Mouse (Mus musculus) lung, embryonic 16.5 days (tissue): ENCODE data around the gene Nek1. TPM values are rescaled to one million over a fixed set of nuclear protein-coding genes. Genes with fewer than 3 reads are reported as not detected.

ENCODE experiments used
- ATAC-seq: fragments of 200-750 bp; cut with Nextera tagmentation; 2 replicates; pipeline ENCODE4 v1.8.0; 2017; ENCODE audit warnings: low read depth, mild to moderate bottlenecking, moderate library complexity
- H3K27ac ChIP-seq: fragments of 300-500 bp; sonication (generic); 2 replicates; pipeline ENCODE4 v1.5.1; 2014; ENCODE audit warnings: mild to moderate bottlenecking, control low read depth, low read length
- H3K27me3 ChIP-seq: fragments of 300-500 bp; sonication (generic); 2 replicates; pipeline ENCODE4 v1.6.1; 2014; ENCODE audit warnings: low read depth, low read length, mixed read lengths; ENCODE audit not compliant: control insufficient read depth, insufficient read depth
- H3K36me3 ChIP-seq: fragments of 300-500 bp; sonication (generic); 2 replicates; pipeline ENCODE4 v1.6.1; 2014; ENCODE audit warnings: low read length; ENCODE audit not compliant: control insufficient read depth, insufficient read depth
- H3K4me1 ChIP-seq: fragments of 300-500 bp; sonication (generic); replicated peaks from 2 replicates; pipeline ENCODE4 v1.6.1; 2014; ENCODE audit warnings: low read length, mixed read lengths; ENCODE audit not compliant: control insufficient read depth, insufficient read depth
- H3K4me2 ChIP-seq: fragments of 300-500 bp; sonication (generic); 2 replicates; pipeline ENCODE4 v1.6.1; 2014; ENCODE audit warnings: low read depth, low read length, control low read depth
- H3K4me3 ChIP-seq: fragments of 300-500 bp; sonication (generic); 2 replicates; pipeline ENCODE4 v1.5.1; 2014; ENCODE audit warnings: mild to moderate bottlenecking, low read length, control low read depth
- H3K9ac ChIP-seq: fragments of 300-500 bp; sonication (generic); 2 replicates; pipeline ENCODE4 v1.6.1; 2014; ENCODE audit warnings: low read length, control low read depth
- H3K9me3 ChIP-seq: fragments of 300-500 bp; sonication (generic); 2 replicates; pipeline ENCODE4 v1.6.1; 2016; ENCODE audit warnings: low read length; ENCODE audit not compliant: control insufficient read depth
- WGBS: fragments of 180-500 bp; shearing (Covaris S2); extraction: QIAGEN DNeasy Blood & Tissue Kit; methylation state at CpG from one replicate; pipeline ENCODE4 v1.1.7; 2014; 5-methylcytosine and 5-hydroxymethylcytosine counted together
- polyA plus RNA-seq: library from polyadenylated mRNA; unstranded; fragments of >200 nt; fragmentation: Nextera tagmentation; extraction: Ambion mirVana; gene quantifications from 2 replicates; pipeline ENCODE4 v1.2.1, GENCODE M21; 2015

Gene Nek1
- polyA plus RNA-seq, result 18.9 and 19.1 TPM in 2 replicates

GRCm38 (mm10) chr8:60992910-60993638, at the start of gene Nek1:
Nek1 (plus strand) TSS chr8:60993195.
- ATAC-seq, result peak; percentile 96
- Histone ChIP-seq H3K4me3 (peak within 1 kb of the TSS; percentile 92), H3K9ac (peak within 1 kb of the TSS; percentile 83), H3K4me2 (peak within 1 kb of the TSS; percentile 93), H3K4me1 (peaks cover 6% of the 10 kb centered on the region; the same call in 1 of the 2 replicates), H3K9me3 (no peaks in the 10 kb centered on the region), H3K36me3 (no peaks in the 10 kb centered on the region), H3K27me3 (no peaks in the 10 kb centered on the region), H3K27ac (peak within 1 kb of the TSS; percentile 90)
- under 1% methylated on average over 56 of the region's 57 CpGs for WGBS

- no peak overlapping the region for H3K4me2 ChIP-seq
- no peaks in the 10 kb centered on the region for H3K4me1 ChIP-seq
- no peaks in the 10 kb centered on the region for H3K36me3 ChIP-seq
- peaks cover 2% of the 10 kb centered on the region; the same call in 1 of the 2 replicates for H3K9me3 ChIP-seq
- H3K4me3 ChIP-seq, result no peak overlapping the region
- no peak overlapping the region for H3K27ac ChIP-seq
- no peak for ATAC-seq
- H3K27me3 ChIP-seq, result no peaks in the 10 kb centered on the region
- H3K9ac ChIP-seq, result no peak overlapping the region
These were observed 45.5 kb upstream of the Nek1 start for GRCm38 (mm10) chr8:60947503-60947902.

- H3K4me3 ChIP-seq, result no peak overlapping the region
- H3K4me1 ChIP-seq, result peaks cover 7% of the 10 kb centered on the region; the same call in 1 of the 2 replicates
- no peaks in the 10 kb centered on the region for H3K9me3 ChIP-seq
- ATAC-seq, result no peak
- no peak overlapping the region for H3K9ac ChIP-seq
- H3K27ac ChIP-seq, result no peak overlapping the region
- H3K36me3 ChIP-seq, result no peaks in the 10 kb centered on the region
- H3K27me3 ChIP-seq, result no peaks in the 10 kb centered on the region
- 73% methylated on average over 4 of the region's 4 CpGs for WGBS
- H3K4me2 ChIP-seq, result no peak overlapping the region
These were observed 43.1 kb upstream of the Nek1 start for GRCm38 (mm10) chr8:60949859-60950258.

GRCm38 (mm10) chr8:60951271-60951670, 41.7 kb upstream of the Nek1 start:
- no peaks in the 10 kb centered on the region for H3K9me3 ChIP-seq
- H3K4me2 ChIP-seq, result no peak overlapping the region
- H3K4me1 ChIP-seq, result peaks cover 7% of the 10 kb centered on the region; the same call in 1 of the 2 replicates
- no peak overlapping the region for H3K27ac ChIP-seq
- 54% methylated on average over 4 of the region's 4 CpGs for WGBS
- ATAC-seq, result no peak
- no peak overlapping the region for H3K4me3 ChIP-seq
- H3K27me3 ChIP-seq, result no peaks in the 10 kb centered on the region
- no peaks in the 10 kb centered on the region for H3K36me3 ChIP-seq
- no peak overlapping the region for H3K9ac ChIP-seq

- Histone ChIP-seq H3K9me3 (no peaks in the 10 kb centered on the region), H3K27me3 (no peaks in the 10 kb centered on the region), H3K27ac (no peak overlapping the region), H3K4me3 (no peak overlapping the region), H3K4me2 (no peak overlapping the region), H3K4me1 (peaks cover 7% of the 10 kb centered on the region; the same call in 1 of the 2 replicates), H3K9ac (no peak overlapping the region), H3K36me3 (no peaks in the 10 kb centered on the region)
- WGBS, result 92% methylated on average over 1 of the region's 1 CpGs
- ATAC-seq, result no peak
These were observed 41.2 kb upstream of the Nek1 start for GRCm38 (mm10) chr8:60951757-60952156.

- Histone ChIP-seq H3K9ac (no peak overlapping the region), H3K27ac (no peak overlapping the region), H3K4me2 (no peak overlapping the region), H3K27me3 (no peaks in the 10 kb centered on the region), H3K9me3 (no peaks in the 10 kb centered on the region), H3K4me3 (no peak overlapping the region), H3K4me1 (peaks cover 7% of the 10 kb centered on the region; the same call in 1 of the 2 replicates), H3K36me3 (no peaks in the 10 kb centered on the region)
- WGBS, result 50% methylated on average over 5 of the region's 5 CpGs
- no peak for ATAC-seq
These were observed 40.2 kb upstream of the Nek1 start for GRCm38 (mm10) chr8:60952803-60953202.

- Histone ChIP-seq H3K4me3 (peak overlapping the region; percentile 39), H3K9ac (peak overlapping the region; percentile 2; the same call in 1 of the 2 replicates), H3K4me1 (peaks cover 7% of the 10 kb centered on the region; the same call in 1 of the 2 replicates), H3K36me3 (no peaks in the 10 kb centered on the region), H3K27ac (peak overlapping the region; percentile 34), H3K4me2 (peak overlapping the region; percentile 44), H3K27me3 (no peaks in the 10 kb centered on the region), H3K9me3 (no peaks in the 10 kb centered on the region)
- 5% methylated on average over 15 of the region's 15 CpGs for WGBS
- peak; percentile 95 for ATAC-seq
These were observed 38.5 kb upstream of the Nek1 start for GRCm38 (mm10) chr8:60954281-60955014.

- H3K9ac ChIP-seq, result no peak overlapping the region
- peaks cover 7% of the 10 kb centered on the region; the same call in 1 of the 2 replicates for H3K4me1 ChIP-seq
- no peaks in the 10 kb centered on the region for H3K9me3 ChIP-seq
- no peak overlapping the region for H3K4me2 ChIP-seq
- H3K36me3 ChIP-seq, result no peaks in the 10 kb centered on the region
- no peaks in the 10 kb centered on the region for H3K27me3 ChIP-seq
- WGBS, result 79% methylated on average over 7 of the region's 7 CpGs
- ATAC-seq, result no peak
- H3K4me3 ChIP-seq, result no peak overlapping the region
- H3K27ac ChIP-seq, result no peak overlapping the region
These were observed 36.1 kb upstream of the Nek1 start for GRCm38 (mm10) chr8:60956847-60957246.

GRCm38 (mm10) chr8:60962763-60963162, 30.2 kb upstream of the Nek1 start:
- no peak overlapping the region for H3K27ac ChIP-seq
- no peaks in the 10 kb centered on the region for H3K36me3 ChIP-seq
- no peak overlapping the region for H3K4me3 ChIP-seq
- H3K4me1 ChIP-seq, result peaks cover 7% of the 10 kb centered on the region; the same call in 1 of the 2 replicates
- H3K4me2 ChIP-seq, result no peak overlapping the region
- no peak overlapping the region for H3K9ac ChIP-seq
- H3K27me3 ChIP-seq, result no peaks in the 10 kb centered on the region
- H3K9me3 ChIP-seq, result no peaks in the 10 kb centered on the region
- 74% methylated on average over 3 of the region's 3 CpGs for whole genome bisulfite sequencing
- no peak for ATAC-seq
